31 mouse cellular contexts compared by ENCODE assay signal in the genomic region with DNA sequence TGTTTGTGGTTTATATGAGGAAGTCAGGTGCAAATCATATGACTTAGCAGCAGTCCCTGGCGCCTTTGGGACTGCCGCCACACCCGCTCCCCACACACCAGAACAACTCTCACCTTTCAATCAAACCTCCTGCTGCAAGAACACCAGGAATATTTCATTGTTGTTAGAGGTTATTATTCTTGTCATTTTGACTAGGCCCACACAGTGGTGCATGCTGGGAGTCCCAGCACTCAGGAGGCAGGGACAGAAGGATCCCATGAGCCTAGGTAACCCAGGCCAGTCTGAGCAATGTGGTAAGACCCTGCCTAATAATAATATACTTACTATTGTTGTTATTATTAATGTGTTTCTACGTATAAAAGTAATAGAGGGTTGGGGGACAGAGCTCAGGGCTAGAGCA. TPM values are rescaled to one million over a fixed set of nuclear protein-coding genes. Genes with fewer than 3 reads are reported as not detected.
"Had no signal": no experiment of that assay in that cellular context is flagged by ENCODE, and none has a peak within 500 bp of the region (broad histone marks: within the 10 kb centered on the region; RNA-seq: fewer than 3 reads in every experiment).

No protein-coding gene starts in this region.

- DNase-seq: left cerebral cortex, postnatal 4 days; liver; liver, embryonic 13.5 days; liver, postnatal 0 days; lung, adult 18-20 months; lung, adult 2 months; lung, postnatal 10 days; lung, postnatal 14 days; lung, postnatal 36 days; lung, postnatal 4 days; midbrain, embryonic 14.5 days had no signal

- H3K9ac ChIP-seq: limb, embryonic 12.5 days; limb, embryonic 13.5 days; limb, embryonic 15.5 days; liver, embryonic 12.5 days; liver, embryonic 13.5 days; liver, embryonic 14.5 days; liver, embryonic 15.5 days; liver, postnatal 0 days; lung, embryonic 14.5 days; lung, embryonic 15.5 days; midbrain, embryonic 12.5 days; midbrain, embryonic 13.5 days; midbrain, embryonic 15.5 days had no signal

- H3K27me3 ChIP-seq: limb, embryonic 15.5 days; liver, embryonic 15.5 days; lung, embryonic 15.5 days; midbrain, embryonic 13.5 days; midbrain, embryonic 15.5 days had no signal

- H3K4me2 ChIP-seq: limb, embryonic 12.5 days; limb, embryonic 13.5 days; limb, embryonic 15.5 days; liver, embryonic 11.5 days; liver, embryonic 12.5 days; liver, embryonic 13.5 days; liver, embryonic 15.5 days; lung, embryonic 14.5 days; lung, embryonic 15.5 days; midbrain, embryonic 11.5 days; midbrain, embryonic 12.5 days; midbrain, embryonic 13.5 days; midbrain, embryonic 15.5 days had no signal

- H3K9me3 ChIP-seq: limb, embryonic 10.5 days; limb, embryonic 13.5 days; limb, embryonic 15.5 days; liver, embryonic 12.5 days; liver, embryonic 13.5 days; liver, embryonic 15.5 days; lung, embryonic 15.5 days; megakaryocyte, embryonic 14.5 days; midbrain, embryonic 10.5 days; midbrain, embryonic 12.5 days; midbrain, embryonic 13.5 days; midbrain, embryonic 15.5 days had no signal

- H3K36me3 ChIP-seq: limb, embryonic 10.5 days; limb, embryonic 12.5 days; limb, embryonic 13.5 days; limb, embryonic 15.5 days; liver, embryonic 12.5 days; liver, embryonic 13.5 days; liver, embryonic 15.5 days; lung, embryonic 15.5 days; midbrain, embryonic 10.5 days; midbrain, embryonic 12.5 days; midbrain, embryonic 13.5 days; midbrain, embryonic 15.5 days had no signal

- H3K4me3 ChIP-seq: limb, embryonic 10.5 days; limb, embryonic 12.5 days; limb, embryonic 13.5 days; limb, embryonic 15.5 days; liver, embryonic 12.5 days; liver, embryonic 13.5 days; liver, embryonic 15.5 days; lung, embryonic 15.5 days; megakaryocyte, embryonic 14.5 days; midbrain, embryonic 10.5 days; midbrain, embryonic 12.5 days; midbrain, embryonic 13.5 days; midbrain, embryonic 15.5 days; myocyte had no signal

- ATAC-seq: liver, embryonic 12.5 days; liver, postnatal 0 days; lung, postnatal 0 days; midbrain, embryonic 13.5 days; midbrain, embryonic 15.5 days; midbrain, embryonic 16.5 days had no signal

- H3K27ac ChIP-seq: limb, embryonic 10.5 days; limb, embryonic 12.5 days; limb, embryonic 13.5 days; limb, embryonic 15.5 days; liver, embryonic 12.5 days; liver, embryonic 13.5 days; liver, embryonic 14.5 days; liver, embryonic 15.5 days; macrophage; midbrain, embryonic 10.5 days; midbrain, embryonic 12.5 days; midbrain, embryonic 13.5 days; midbrain, embryonic 15.5 days had no signal

- H3K4me1 ChIP-seq: megakaryocyte, embryonic 14.5 days had no signal

RNA-seq across cellular contexts. Expression of a gene that starts 24.6 kb away (rescaled TPM):
- polyA plus RNA-seq: macrophage had no signal
